Mouse (Mus musculus): ENCODE results near the gene Ppp4r4. TPM values are rescaled to one million over a fixed set of nuclear protein-coding genes. Genes with fewer than 3 reads are reported as not detected.
"Not testable (repeated sequence)": the region's sequence is repeated elsewhere in the genome, so short reads cannot be mapped to it uniquely, and the experiment has no call there.

Ppp4r4 gene
- polyA plus RNA-seq, 1 experiment, result 17.6 TPM

DNA sequence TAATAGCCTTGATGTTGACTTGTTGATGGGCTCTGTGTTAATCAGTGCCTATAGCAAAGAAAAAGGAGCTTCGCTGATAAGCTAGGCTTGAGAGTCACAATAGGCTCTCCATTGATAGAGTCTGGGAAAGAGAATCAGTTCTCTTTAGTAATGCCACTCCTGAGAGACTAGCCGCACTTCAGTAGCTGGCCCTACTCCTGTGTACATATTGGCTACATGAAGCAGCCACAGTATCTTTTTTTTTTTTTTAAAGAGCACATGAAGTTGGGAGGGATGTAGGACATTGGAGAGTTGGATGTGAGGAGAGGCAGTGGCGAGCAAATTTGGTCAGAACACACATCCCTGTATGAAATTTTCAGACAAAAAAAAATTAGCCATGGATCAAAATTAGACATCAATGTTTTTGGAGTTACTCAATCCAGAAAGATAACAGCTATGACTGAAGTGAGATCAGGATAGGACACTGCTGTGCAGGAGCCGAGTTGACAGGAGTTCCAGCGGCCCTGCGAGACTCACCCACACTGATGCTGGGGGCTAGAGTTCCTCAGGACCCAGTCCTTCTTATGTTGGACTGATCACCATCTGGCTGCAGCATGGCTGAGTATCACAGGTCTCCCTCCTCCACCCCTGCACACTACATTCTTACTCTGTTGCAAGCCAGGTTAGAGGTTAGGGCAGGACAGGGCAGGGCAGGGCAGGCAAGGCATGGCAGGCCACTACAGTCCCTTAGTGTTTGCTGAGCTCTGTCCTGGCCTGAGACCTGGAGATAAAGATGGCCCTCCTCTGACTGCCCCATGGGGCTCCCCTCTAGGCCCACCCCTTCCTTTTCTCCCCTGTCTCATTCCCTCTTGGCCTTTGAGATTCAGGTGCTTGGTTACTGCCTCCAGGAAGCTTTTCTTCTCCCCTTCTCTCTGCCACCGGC, 123.3 kb downstream of the Ppp4r4 start:
- no peak for TF ChIP-seq CTCF (IDR thresholded peaks at IDR 0.05; ENCODE audit: control insufficient read depth, insufficient read depth, insufficient replicate concordance, low read depth, low read length)
- TF ChIP-seq POLR2A (IDR thresholded peaks at IDR 0.05; ENCODE audit: control insufficient read depth, low read depth, low read length), result no peak
- no peaks in the 10 kb centered on the region for H3K27me3 ChIP-seq (ENCODE audit: control insufficient read depth, insufficient read depth, low read length)
- no peaks in the 10 kb centered on the region for H3K36me3 ChIP-seq (ENCODE audit: control insufficient read depth, insufficient read depth, low read length)
- no peak overlapping the region for H3K4me3 ChIP-seq (ENCODE audit: control insufficient read depth, low read depth, low read length)
- no peaks in the 10 kb centered on the region for H3K4me1 ChIP-seq (ENCODE audit: control insufficient read depth, insufficient read depth, low read length)
- H3K27ac ChIP-seq (ENCODE audit: control insufficient read depth, insufficient read depth, low read depth, low read length), result no peak overlapping the region

DNA sequence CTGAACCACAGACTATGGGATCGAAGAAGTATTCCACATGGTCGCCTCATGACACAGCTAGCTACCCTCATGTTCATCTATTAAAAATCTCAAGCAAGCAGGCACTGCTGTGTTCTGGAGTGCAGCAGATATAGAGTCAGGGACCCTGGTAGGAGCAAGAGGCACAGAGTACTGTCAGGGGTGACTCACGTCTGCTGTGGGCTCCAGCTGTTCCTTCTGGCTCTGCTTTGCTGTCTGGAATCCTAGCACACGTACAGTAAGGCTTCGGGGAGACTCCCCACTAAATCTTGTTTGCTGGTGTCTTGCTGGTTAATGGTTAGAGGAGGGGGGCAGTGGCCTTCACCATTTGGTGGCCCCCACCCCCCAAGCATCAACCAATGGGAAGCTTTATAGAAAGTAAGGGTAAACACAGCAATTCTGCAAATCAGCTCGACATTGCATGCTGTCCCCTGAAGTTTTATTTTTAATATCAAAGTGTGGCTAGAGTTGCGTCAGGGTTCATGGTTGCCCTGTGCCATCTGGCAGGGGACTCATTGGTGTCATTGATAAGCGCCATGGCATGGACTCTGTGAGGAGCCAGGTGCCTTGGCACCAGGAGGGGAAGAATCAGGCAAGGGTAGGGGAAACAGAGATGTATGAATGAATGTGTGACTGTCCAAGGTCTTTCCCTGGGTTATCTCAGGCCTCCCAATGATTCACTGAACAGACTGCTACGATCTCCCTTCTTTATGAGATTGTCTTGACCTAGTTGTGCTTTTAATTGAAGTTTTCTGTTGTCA, 125.0 kb downstream of the Ppp4r4 start, which contains the start of gene Serpina6:
TSS of gene Serpina6 (minus strand) at position 365 of the 779 bp plus-strand sequence.
- Histone ChIP-seq H3K36me3 (ENCODE audit: control insufficient read depth, insufficient read depth, low read length) (no peaks in the 10 kb centered on the region), H3K4me1 (ENCODE audit: control insufficient read depth, insufficient read depth, low read length) (no peaks in the 10 kb centered on the region), H3K4me3 (ENCODE audit: control insufficient read depth, low read depth, low read length) (no peak within 1 kb of the TSS), H3K27ac (ENCODE audit: control insufficient read depth, insufficient read depth, low read depth, low read length) (no peak within 1 kb of the TSS), H3K27me3 (ENCODE audit: control insufficient read depth, insufficient read depth, low read length) (no peaks in the 10 kb centered on the region)
- TF ChIP-seq POLR2A (IDR thresholded peaks at IDR 0.05; ENCODE audit: control insufficient read depth, low read depth, low read length) (no peak), CTCF (IDR thresholded peaks at IDR 0.05; ENCODE audit: control insufficient read depth, insufficient read depth, insufficient replicate concordance, low read depth, low read length) (no peak)

DNA sequence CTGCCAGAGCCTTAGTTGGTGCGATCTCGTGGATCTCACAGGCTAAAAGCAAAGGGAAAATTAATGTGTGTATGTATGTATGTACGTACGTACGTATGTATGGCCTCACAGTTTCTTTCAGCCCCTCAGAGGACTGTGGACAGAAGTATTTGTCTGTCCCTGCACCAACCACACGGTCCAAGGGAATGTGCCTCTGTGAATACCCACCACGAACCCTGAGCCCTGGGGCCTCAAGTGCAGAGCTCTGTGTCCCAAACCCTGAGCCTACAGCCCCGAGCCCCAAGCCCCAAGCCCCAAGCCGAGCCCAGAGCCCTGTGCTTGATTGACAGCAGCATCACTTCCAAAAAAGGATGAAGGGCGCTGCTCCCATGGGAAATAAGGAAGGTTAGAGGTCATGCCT, 125.9 kb downstream of the Ppp4r4 start:
- Histone ChIP-seq H3K4me1 (ENCODE audit: control insufficient read depth, insufficient read depth, low read length) (no peaks in the 10 kb centered on the region), H3K27ac (ENCODE audit: control insufficient read depth, insufficient read depth, low read depth, low read length) (no peak overlapping the region), H3K4me3 (ENCODE audit: control insufficient read depth, low read depth, low read length) (no peak overlapping the region), H3K27me3 (ENCODE audit: control insufficient read depth, insufficient read depth, low read length) (no peaks in the 10 kb centered on the region), H3K36me3 (ENCODE audit: control insufficient read depth, insufficient read depth, low read length) (no peaks in the 10 kb centered on the region)
- TF ChIP-seq CTCF (IDR thresholded peaks at IDR 0.05; ENCODE audit: control insufficient read depth, insufficient read depth, insufficient replicate concordance, low read depth, low read length), result no peak
- no peak for TF ChIP-seq POLR2A (IDR thresholded peaks at IDR 0.05; ENCODE audit: control insufficient read depth, low read depth, low read length)

DNA sequence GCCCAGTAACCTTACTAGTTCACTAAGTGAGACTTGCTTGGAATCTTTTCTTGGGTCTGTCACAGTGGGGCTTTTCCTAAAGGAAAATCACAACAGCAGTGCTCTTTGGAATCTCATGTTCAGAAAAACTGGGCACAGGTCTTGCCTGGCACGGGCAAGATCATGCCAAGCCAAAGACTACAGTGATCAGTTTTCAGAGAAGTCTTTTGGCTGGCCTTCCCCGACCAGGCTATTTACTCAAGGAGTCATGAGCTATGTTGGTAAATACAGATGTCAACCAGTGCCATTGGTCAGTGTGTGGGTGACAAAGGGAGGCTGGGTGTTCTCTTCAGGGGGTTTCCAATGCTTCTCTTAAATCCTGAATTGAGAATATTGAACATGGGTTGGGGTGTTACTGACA, 127.1 kb downstream of the Ppp4r4 start:
- Histone ChIP-seq H3K27ac (ENCODE audit: control insufficient read depth, insufficient read depth, low read depth, low read length) (no peak overlapping the region), H3K4me1 (ENCODE audit: control insufficient read depth, insufficient read depth, low read length) (no peaks in the 10 kb centered on the region), H3K36me3 (ENCODE audit: control insufficient read depth, insufficient read depth, low read length) (no peaks in the 10 kb centered on the region), H3K27me3 (ENCODE audit: control insufficient read depth, insufficient read depth, low read length) (no peaks in the 10 kb centered on the region), H3K4me3 (ENCODE audit: control insufficient read depth, low read depth, low read length) (no peak overlapping the region)
- TF ChIP-seq POLR2A (IDR thresholded peaks at IDR 0.05; ENCODE audit: control insufficient read depth, low read depth, low read length) (no peak), CTCF (IDR thresholded peaks at IDR 0.05; ENCODE audit: control insufficient read depth, insufficient read depth, insufficient replicate concordance, low read depth, low read length) (no peak)

DNA sequence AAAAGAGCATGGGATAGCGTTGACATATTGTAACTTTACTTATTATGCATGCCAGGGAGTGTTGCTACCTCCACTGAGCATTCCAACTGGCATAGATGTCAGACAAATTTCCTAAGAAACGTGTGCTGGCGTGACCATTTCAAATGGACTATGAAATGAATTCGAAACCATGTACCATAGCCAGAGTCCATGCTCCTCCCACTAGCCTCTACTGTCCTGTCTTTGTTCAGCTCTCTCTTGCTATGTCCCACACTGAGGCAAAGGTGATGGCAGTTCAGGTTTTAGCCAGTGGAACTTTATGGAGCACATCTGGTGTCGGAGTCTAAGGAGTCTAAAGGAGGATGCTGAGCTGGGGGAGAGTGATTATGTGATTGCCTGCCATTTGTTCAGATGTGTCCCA, 128.0 kb downstream of the Ppp4r4 start:
- TF ChIP-seq CTCF (IDR thresholded peaks at IDR 0.05; ENCODE audit: control insufficient read depth, insufficient read depth, insufficient replicate concordance, low read depth, low read length), result no peak
- TF ChIP-seq POLR2A (IDR thresholded peaks at IDR 0.05; ENCODE audit: control insufficient read depth, low read depth, low read length), result no peak
- H3K27me3 ChIP-seq (ENCODE audit: control insufficient read depth, insufficient read depth, low read length), result no peaks in the 10 kb centered on the region
- no peak overlapping the region for H3K27ac ChIP-seq (ENCODE audit: control insufficient read depth, insufficient read depth, low read depth, low read length)
- no peak overlapping the region for H3K4me3 ChIP-seq (ENCODE audit: control insufficient read depth, low read depth, low read length)
- H3K4me1 ChIP-seq (ENCODE audit: control insufficient read depth, insufficient read depth, low read length), result no peaks in the 10 kb centered on the region
- H3K36me3 ChIP-seq (ENCODE audit: control insufficient read depth, insufficient read depth, low read length), result no peaks in the 10 kb centered on the region

- H3K36me3 ChIP-seq (ENCODE audit: control insufficient read depth, insufficient read depth, low read length); H3K4me1 ChIP-seq (ENCODE audit: control insufficient read depth, insufficient read depth, low read length); H3K27ac ChIP-seq (ENCODE audit: control insufficient read depth, insufficient read depth, low read depth, low read length); H3K4me3 ChIP-seq (ENCODE audit: control insufficient read depth, low read depth, low read length); H3K27me3 ChIP-seq (ENCODE audit: control insufficient read depth, insufficient read depth, low read length): not testable (repeated sequence)
Observed at GRCm38 (mm10) chr12:103662053-103662452, 130.0 kb downstream of the Ppp4r4 start.

Other genes starting within 250 kb of the Ppp4r4 start
- 98.9 and 105 TPM in 2 replicates for gene Fam181a, start 221.3 kb upstream of the Ppp4r4 start, polyA plus RNA-seq (2012; rRNA removed)
- 3.6 and 5.1 TPM in 2 replicates for gene Asb2, start 176.3 kb upstream of the Ppp4r4 start, polyA plus RNA-seq (2012; rRNA removed)
- 261 and 268 TPM in 2 replicates for gene Otub2, start 143.6 kb upstream of the Ppp4r4 start, polyA plus RNA-seq (2012; rRNA removed)
- 0.28 and 0.52 TPM in 2 replicates for gene 9330161L09Rik, start 124.5 kb upstream of the Ppp4r4 start, polyA plus RNA-seq (2012; rRNA removed)
- gene Ddx24, start 106.5 kb upstream of the Ppp4r4 start, polyA plus RNA-seq (2012; rRNA removed), result 47.3 and 49.4 TPM in 2 replicates
- 52.1 and 53.0 TPM in 2 replicates for gene Ifi27, start 98.1 kb upstream of the Ppp4r4 start, polyA plus RNA-seq (2012; rRNA removed)
- 4.7 and 12.9 TPM in 2 replicates for gene Ifi27l2a, start 88.6 kb upstream of the Ppp4r4 start, polyA plus RNA-seq (2012; rRNA removed)
- gene Ifi27l2b, start 75.1 kb upstream of the Ppp4r4 start, polyA plus RNA-seq (2012; rRNA removed), result not detected in 2 replicates
- not detected in 2 replicates for gene Serpina10, start 99.2 kb downstream of the Ppp4r4 start, polyA plus RNA-seq (2012; rRNA removed)
- gene Serpina6, start 124.9 kb downstream of the Ppp4r4 start, polyA plus RNA-seq (2012; rRNA removed), result 0.07 TPM in 1 of 2 replicates, not detected in the other
- 0.16 and 84.9 TPM in 2 replicates for gene Serpina16, start 143.9 kb downstream of the Ppp4r4 start, polyA plus RNA-seq (2012; rRNA removed)
- gene Serpina1f, start 163.2 kb downstream of the Ppp4r4 start, polyA plus RNA-seq (2012; rRNA removed), result 1.1 and 129 TPM in 2 replicates
- 0.17 and 0.48 TPM in 2 replicates for gene Serpina1d, start 241.3 kb downstream of the Ppp4r4 start, polyA plus RNA-seq (2012; rRNA removed)

All from testis, adult 2 months (tissue).